Mouse (Mus musculus): ENCODE results near the gene Gm45015. TPM values are rescaled to one million over a fixed set of nuclear protein-coding genes. Genes with fewer than 3 reads are reported as not detected.
A peak's percentile ranks its signal among the peaks of the same experiment; 100 is the strongest.

Gm45015 gene
- not detected in 2 replicates for polyA plus RNA-seq (2014; fragmentation: Nextera tagmentation; extraction: Ambion mirVana)

- Histone ChIP-seq H3K9ac (ENCODE audit: low read depth, low read length) (no peak within 1 kb of the TSS), H3K27ac (ENCODE audit: low read depth, low read length) (no peak within 1 kb of the TSS), H3K4me2 (replicated peaks; ENCODE audit: low read depth, low read length) (no peak within 1 kb of the TSS), H3K4me1 (replicated peaks; ENCODE audit: control insufficient read depth, insufficient read depth, low read length) (no peaks in the 10 kb centered on the region), H3K4me3 (ENCODE audit: low read depth, low read length) (no peak within 1 kb of the TSS), H3K27me3 (ENCODE audit: control insufficient read depth, insufficient read depth, low read length) (no peaks in the 10 kb centered on the region), H3K36me3 (ENCODE audit: control insufficient read depth, insufficient read depth, low read length) (no peaks in the 10 kb centered on the region), H3K9me3 (ENCODE audit: control insufficient read depth, low read length) (no peaks in the 10 kb centered on the region)
- ATAC-seq (ENCODE audit: low FRiP score) (no peak), DNase-seq (ENCODE audit: low spot score) (no peak)
- 89% methylated on average over 4 of the region's 4 CpGs for WGBS
Observed at GRCm38 (mm10) chrX:73336740-73337139, at the start of gene Gm45015. Gene Gm45015, minus strand, starts transcription at chrX:73336840.

DNA sequence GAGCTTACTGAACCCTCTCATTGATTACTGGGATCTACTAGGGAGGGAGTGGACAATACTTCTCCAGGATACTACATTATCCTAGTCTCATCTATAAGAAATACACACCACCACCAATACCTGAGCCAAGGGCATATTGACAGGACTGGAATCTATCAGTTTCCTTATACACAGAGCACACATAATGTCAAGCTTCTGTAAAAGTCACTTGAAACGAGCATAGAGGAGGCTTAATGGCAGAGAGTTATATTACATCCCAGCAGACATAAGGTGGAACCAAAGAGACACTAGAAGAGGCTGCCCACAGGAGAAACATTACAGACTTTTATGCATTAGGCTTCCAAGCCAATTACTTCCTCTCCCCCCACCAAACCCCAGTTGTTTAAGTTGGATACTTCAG lies 48.3 kb upstream of the Gm45015 start:
- Histone ChIP-seq H3K9ac (ENCODE audit: low read depth, low read length) (no peak overlapping the region), H3K4me1 (replicated peaks; ENCODE audit: control insufficient read depth, insufficient read depth, low read length) (no peaks in the 10 kb centered on the region), H3K27ac (ENCODE audit: low read depth, low read length) (no peak overlapping the region), H3K4me2 (replicated peaks; ENCODE audit: low read depth, low read length) (no peak overlapping the region), H3K36me3 (ENCODE audit: control insufficient read depth, insufficient read depth, low read length) (no peaks in the 10 kb centered on the region), H3K4me3 (ENCODE audit: low read depth, low read length) (no peak overlapping the region), H3K9me3 (ENCODE audit: control insufficient read depth, low read length) (no peaks in the 10 kb centered on the region), H3K27me3 (ENCODE audit: control insufficient read depth, insufficient read depth, low read length) (no peaks in the 10 kb centered on the region)
- 35% methylated on average over 1 of the region's 1 CpGs for WGBS
- ATAC-seq (ENCODE audit: low FRiP score) = no peak
- no peak for DNase-seq (ENCODE audit: low spot score)

DNA sequence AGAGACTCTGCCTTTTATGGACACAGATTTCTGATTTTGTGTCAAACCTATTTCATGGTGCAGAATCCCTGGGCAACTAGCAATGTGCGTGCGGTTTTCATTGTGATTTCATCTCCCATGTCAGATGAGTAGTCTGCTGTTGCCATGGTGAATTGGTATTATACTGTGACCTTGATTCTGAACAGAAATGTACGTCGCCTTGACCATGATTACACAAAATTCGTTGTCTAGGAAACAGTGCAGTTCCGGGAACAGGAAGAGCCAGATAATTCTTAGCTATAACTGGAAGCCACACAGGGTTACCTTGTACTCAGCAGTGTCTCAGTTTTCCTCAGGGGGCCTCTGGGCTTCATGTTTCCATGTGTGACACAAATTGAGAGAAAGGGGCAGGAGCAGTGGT lies 47.8 kb upstream of the Gm45015 start:
- H3K27ac ChIP-seq (ENCODE audit: low read depth, low read length) = no peak overlapping the region
- no peaks in the 10 kb centered on the region for H3K4me1 ChIP-seq (replicated peaks; ENCODE audit: control insufficient read depth, insufficient read depth, low read length)
- no peak overlapping the region for H3K4me3 ChIP-seq (ENCODE audit: low read depth, low read length)
- no peaks in the 10 kb centered on the region for H3K27me3 ChIP-seq (ENCODE audit: control insufficient read depth, insufficient read depth, low read length)
- H3K36me3 ChIP-seq (ENCODE audit: control insufficient read depth, insufficient read depth, low read length) = no peaks in the 10 kb centered on the region
- no peak overlapping the region for H3K9ac ChIP-seq (ENCODE audit: low read depth, low read length)
- ATAC-seq (ENCODE audit: low FRiP score) (no peak), DNase-seq (ENCODE audit: low spot score) (no peak)
- WGBS = 77% methylated on average over 6 of the region's 6 CpGs
- no peak overlapping the region for H3K4me2 ChIP-seq (replicated peaks; ENCODE audit: low read depth, low read length)
- H3K9me3 ChIP-seq (ENCODE audit: control insufficient read depth, low read length) = no peaks in the 10 kb centered on the region

GRCm38 (mm10) chrX:73363291-73363690 lies 26.7 kb upstream of the Gm45015 start:
- no peak overlapping the region for H3K9ac ChIP-seq (ENCODE audit: low read depth, low read length)
- H3K27ac ChIP-seq (ENCODE audit: low read depth, low read length) = no peak overlapping the region
- H3K27me3 ChIP-seq (ENCODE audit: control insufficient read depth, insufficient read depth, low read length) = no peaks in the 10 kb centered on the region
- no peaks in the 10 kb centered on the region for H3K9me3 ChIP-seq (ENCODE audit: control insufficient read depth, low read length)
- DNase-seq (ENCODE audit: low spot score) (no peak), ATAC-seq (ENCODE audit: low FRiP score) (no peak)
- H3K4me2 ChIP-seq (replicated peaks; ENCODE audit: low read depth, low read length) = no peak overlapping the region
- no peak overlapping the region for H3K4me3 ChIP-seq (ENCODE audit: low read depth, low read length)
- H3K36me3 ChIP-seq (ENCODE audit: control insufficient read depth, insufficient read depth, low read length) = no peaks in the 10 kb centered on the region
- no peaks in the 10 kb centered on the region for H3K4me1 ChIP-seq (replicated peaks; ENCODE audit: control insufficient read depth, insufficient read depth, low read length)

DNA sequence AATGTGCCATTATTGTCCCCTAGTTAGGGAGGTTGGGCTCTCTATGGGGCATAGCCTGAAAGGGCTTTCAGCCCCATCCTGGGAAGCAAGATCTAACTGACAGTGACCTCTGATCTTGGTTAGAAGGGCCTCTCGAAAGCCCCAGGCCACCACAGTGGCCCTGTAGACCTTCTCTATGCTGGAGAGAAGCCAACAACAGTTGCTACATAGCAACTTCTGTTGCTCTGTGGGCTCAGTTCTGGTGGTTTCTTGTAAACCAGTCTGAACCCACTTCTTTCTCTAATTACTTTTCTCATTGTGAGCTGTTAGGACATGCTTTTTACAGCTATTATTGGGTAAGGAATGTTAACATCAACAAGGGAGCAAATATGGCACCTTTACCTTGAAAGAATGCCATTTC lies 20.1 kb upstream of the Gm45015 start:
- Histone ChIP-seq H3K27ac (ENCODE audit: low read depth, low read length) (no peak overlapping the region), H3K4me1 (replicated peaks; ENCODE audit: control insufficient read depth, insufficient read depth, low read length) (no peaks in the 10 kb centered on the region), H3K4me3 (ENCODE audit: low read depth, low read length) (no peak overlapping the region), H3K36me3 (ENCODE audit: control insufficient read depth, insufficient read depth, low read length) (peaks cover 3% of the 10 kb centered on the region; the same call in 1 of the 2 replicates), H3K4me2 (replicated peaks; ENCODE audit: low read depth, low read length) (no peak overlapping the region), H3K9ac (ENCODE audit: low read depth, low read length) (no peak overlapping the region), H3K27me3 (ENCODE audit: control insufficient read depth, insufficient read depth, low read length) (no peaks in the 10 kb centered on the region), H3K9me3 (ENCODE audit: control insufficient read depth, low read length) (no peaks in the 10 kb centered on the region)
- WGBS = 84% methylated on average over 1 of the region's 1 CpGs
- no peak for DNase-seq (ENCODE audit: low spot score)
- no peak for ATAC-seq (ENCODE audit: low FRiP score)

DNA sequence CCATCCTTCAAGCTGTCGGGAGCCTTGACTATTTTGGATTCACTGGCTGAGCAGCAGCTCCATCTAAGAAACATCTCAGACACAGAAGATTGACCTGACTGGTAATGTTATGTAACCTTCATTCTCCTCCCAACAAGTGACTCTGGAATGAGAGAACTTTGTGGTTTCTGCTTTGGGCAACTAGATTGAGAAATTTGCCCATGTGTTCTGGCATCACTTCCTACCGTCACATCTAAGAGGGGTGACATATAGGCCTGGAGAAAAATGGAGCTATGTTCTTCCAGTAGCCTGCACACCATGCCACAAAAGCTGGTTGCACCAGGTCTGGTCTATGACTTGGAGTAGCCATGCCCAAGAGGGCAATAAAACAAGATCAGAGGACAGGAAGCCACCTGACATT lies 19.5 kb upstream of the Gm45015 start:
- no peak overlapping the region for H3K4me2 ChIP-seq (replicated peaks; ENCODE audit: low read depth, low read length)
- WGBS = 97% methylated on average over 2 of the region's 2 CpGs

GRCm38 (mm10) chrX:73344346-73344745 lies 7.7 kb upstream of the Gm45015 start:
- Histone ChIP-seq H3K9ac (ENCODE audit: low read depth, low read length) (no peak overlapping the region), H3K36me3 (ENCODE audit: control insufficient read depth, insufficient read depth, low read length) (no peaks in the 10 kb centered on the region), H3K9me3 (ENCODE audit: control insufficient read depth, low read length) (no peaks in the 10 kb centered on the region), H3K4me3 (ENCODE audit: low read depth, low read length) (no peak overlapping the region), H3K4me1 (replicated peaks; ENCODE audit: control insufficient read depth, insufficient read depth, low read length) (no peaks in the 10 kb centered on the region), H3K27me3 (ENCODE audit: control insufficient read depth, insufficient read depth, low read length) (peaks cover 2% of the 10 kb centered on the region; the same call in 1 of the 2 replicates), H3K4me2 (replicated peaks; ENCODE audit: low read depth, low read length) (no peak overlapping the region), H3K27ac (ENCODE audit: low read depth, low read length) (no peak overlapping the region)
- no peak for ATAC-seq (ENCODE audit: low FRiP score)
- no peak for DNase-seq (ENCODE audit: low spot score)
- WGBS = 79% methylated on average over 1 of the region's 1 CpGs

More for the DNA sequence above, 19.5 kb upstream of the Gm45015 start:
- no peaks in the 10 kb centered on the region for H3K9me3 ChIP-seq (ENCODE audit: control insufficient read depth, low read length)
- H3K27ac ChIP-seq (ENCODE audit: low read depth, low read length) = no peak overlapping the region
- no peak overlapping the region for H3K9ac ChIP-seq (ENCODE audit: low read depth, low read length)
- no peaks in the 10 kb centered on the region for H3K4me1 ChIP-seq (replicated peaks; ENCODE audit: control insufficient read depth, insufficient read depth, low read length)
- H3K4me3 ChIP-seq (ENCODE audit: low read depth, low read length) = no peak overlapping the region
- ATAC-seq (ENCODE audit: low FRiP score) (no peak), DNase-seq (ENCODE audit: low spot score) (no peak)
- H3K27me3 ChIP-seq (ENCODE audit: control insufficient read depth, insufficient read depth, low read length) = no peaks in the 10 kb centered on the region
- H3K36me3 ChIP-seq (ENCODE audit: control insufficient read depth, insufficient read depth, low read length) = peaks cover 3% of the 10 kb centered on the region; the same call in 1 of the 2 replicates

GRCm38 (mm10) chrX:73343802-73344201 lies 7.2 kb upstream of the Gm45015 start:
- H3K4me1 ChIP-seq (replicated peaks; ENCODE audit: control insufficient read depth, insufficient read depth, low read length) = no peaks in the 10 kb centered on the region
- peaks cover 2% of the 10 kb centered on the region; the same call in 1 of the 2 replicates for H3K27me3 ChIP-seq (ENCODE audit: control insufficient read depth, insufficient read depth, low read length)
- ATAC-seq (ENCODE audit: low FRiP score) (no peak), DNase-seq (ENCODE audit: low spot score) (no peak)
- H3K9ac ChIP-seq (ENCODE audit: low read depth, low read length) = no peak overlapping the region
- no peaks in the 10 kb centered on the region for H3K36me3 ChIP-seq (ENCODE audit: control insufficient read depth, insufficient read depth, low read length)
- H3K4me3 ChIP-seq (ENCODE audit: low read depth, low read length) = no peak overlapping the region
- no peaks in the 10 kb centered on the region for H3K9me3 ChIP-seq (ENCODE audit: control insufficient read depth, low read length)
- WGBS = 83% methylated on average over 1 of the region's 1 CpGs
- H3K4me2 ChIP-seq (replicated peaks; ENCODE audit: low read depth, low read length) = no peak overlapping the region
- no peak overlapping the region for H3K27ac ChIP-seq (ENCODE audit: low read depth, low read length)

- ATAC-seq (ENCODE audit: low FRiP score) = peak; percentile 84
Observed at GRCm38 (mm10) chrX:73342941-73343735, 6.5 kb upstream of the Gm45015 start.

More at GRCm38 (mm10) chrX:73342941-73343735, 6.5 kb upstream of the Gm45015 start:
- DNase-seq (ENCODE audit: low spot score) = peak; percentile 41
- H3K27me3 ChIP-seq (ENCODE audit: control insufficient read depth, insufficient read depth, low read length) = peaks cover 2% of the 10 kb centered on the region; the same call in 1 of the 2 replicates
- peak overlapping the region; percentile 69 for H3K9ac ChIP-seq (ENCODE audit: low read depth, low read length)
- H3K27ac ChIP-seq (ENCODE audit: low read depth, low read length) = peak overlapping the region; percentile 51; the same call in 1 of the 2 replicates
- no peaks in the 10 kb centered on the region for H3K36me3 ChIP-seq (ENCODE audit: control insufficient read depth, insufficient read depth, low read length)
- H3K4me1 ChIP-seq (replicated peaks; ENCODE audit: control insufficient read depth, insufficient read depth, low read length) = no peaks in the 10 kb centered on the region
- WGBS = 20% methylated on average over 15 of the region's 15 CpGs
- no peaks in the 10 kb centered on the region for H3K9me3 ChIP-seq (ENCODE audit: control insufficient read depth, low read length)
- H3K4me2 ChIP-seq (replicated peaks; ENCODE audit: low read depth, low read length) = peak overlapping the region; percentile 57
- peak overlapping the region; percentile 55 for H3K4me3 ChIP-seq (ENCODE audit: low read depth, low read length)
